Mouse (Mus musculus) lung, embryonic 16.5 days (tissue): ENCODE measurements around the gene Tbx21. TPM values are rescaled to one million over a fixed set of nuclear protein-coding genes. Genes with fewer than 3 reads are reported as not detected.

Source experiments
- ATAC-seq: fragments of 200-750 bp; cut with Nextera tagmentation; 2 replicates; pipeline ENCODE4 v1.8.0; 2017; ENCODE audit warnings: low read depth, mild to moderate bottlenecking, moderate library complexity
- H3K27ac ChIP-seq: fragments of 300-500 bp; sonication (generic); 2 replicates; pipeline ENCODE4 v1.5.1; 2014; ENCODE audit warnings: mild to moderate bottlenecking, control low read depth, low read length
- H3K27me3 ChIP-seq: fragments of 300-500 bp; sonication (generic); 2 replicates; pipeline ENCODE4 v1.6.1; 2014; ENCODE audit warnings: low read depth, low read length, mixed read lengths; ENCODE audit not compliant: control insufficient read depth, insufficient read depth
- H3K36me3 ChIP-seq: fragments of 300-500 bp; sonication (generic); 2 replicates; pipeline ENCODE4 v1.6.1; 2014; ENCODE audit warnings: low read length; ENCODE audit not compliant: control insufficient read depth, insufficient read depth
- H3K4me1 ChIP-seq: fragments of 300-500 bp; sonication (generic); replicated peaks from 2 replicates; pipeline ENCODE4 v1.6.1; 2014; ENCODE audit warnings: low read length, mixed read lengths; ENCODE audit not compliant: control insufficient read depth, insufficient read depth
- H3K4me2 ChIP-seq: fragments of 300-500 bp; sonication (generic); 2 replicates; pipeline ENCODE4 v1.6.1; 2014; ENCODE audit warnings: low read depth, low read length, control low read depth
- H3K4me3 ChIP-seq: fragments of 300-500 bp; sonication (generic); 2 replicates; pipeline ENCODE4 v1.5.1; 2014; ENCODE audit warnings: mild to moderate bottlenecking, low read length, control low read depth
- H3K9ac ChIP-seq: fragments of 300-500 bp; sonication (generic); 2 replicates; pipeline ENCODE4 v1.6.1; 2014; ENCODE audit warnings: low read length, control low read depth
- H3K9me3 ChIP-seq: fragments of 300-500 bp; sonication (generic); 2 replicates; pipeline ENCODE4 v1.6.1; 2016; ENCODE audit warnings: low read length; ENCODE audit not compliant: control insufficient read depth
- WGBS: fragments of 180-500 bp; shearing (Covaris S2); extraction: QIAGEN DNeasy Blood & Tissue Kit; methylation state at CpG from one replicate; pipeline ENCODE4 v1.1.7; 2014; 5-methylcytosine and 5-hydroxymethylcytosine counted together
- polyA plus RNA-seq: library from polyadenylated mRNA; unstranded; fragments of >200 nt; fragmentation: Nextera tagmentation; extraction: Ambion mirVana; gene quantifications from 2 replicates; pipeline ENCODE4 v1.2.1, GENCODE M21; 2015

The Tbx21 gene
- polyA plus RNA-seq, 1 experiment from 2014 or later: not detected

- Histone ChIP-seq H3K27me3 (peaks cover 13% of the 10 kb centered on the region; the same call in 1 of the 2 replicates), H3K9me3 (no peaks in the 10 kb centered on the region), H3K4me3 (peak overlapping the region; percentile 39), H3K9ac (peak overlapping the region; percentile 59), H3K27ac (no peak overlapping the region), H3K4me1 (peaks cover 6% of the 10 kb centered on the region), H3K36me3 (no peaks in the 10 kb centered on the region; the same call in 1 of the 2 replicates), H3K4me2 (peak overlapping the region; percentile 63)
- peak; percentile 12; the same call in 1 of the 2 replicates for ATAC-seq
- 42% methylated on average over 15 of the region's 15 CpGs for WGBS
These were observed 24.1 kb upstream of the Tbx21 start for GRCm38 (mm10) chr11:97139256-97139655.

DNA sequence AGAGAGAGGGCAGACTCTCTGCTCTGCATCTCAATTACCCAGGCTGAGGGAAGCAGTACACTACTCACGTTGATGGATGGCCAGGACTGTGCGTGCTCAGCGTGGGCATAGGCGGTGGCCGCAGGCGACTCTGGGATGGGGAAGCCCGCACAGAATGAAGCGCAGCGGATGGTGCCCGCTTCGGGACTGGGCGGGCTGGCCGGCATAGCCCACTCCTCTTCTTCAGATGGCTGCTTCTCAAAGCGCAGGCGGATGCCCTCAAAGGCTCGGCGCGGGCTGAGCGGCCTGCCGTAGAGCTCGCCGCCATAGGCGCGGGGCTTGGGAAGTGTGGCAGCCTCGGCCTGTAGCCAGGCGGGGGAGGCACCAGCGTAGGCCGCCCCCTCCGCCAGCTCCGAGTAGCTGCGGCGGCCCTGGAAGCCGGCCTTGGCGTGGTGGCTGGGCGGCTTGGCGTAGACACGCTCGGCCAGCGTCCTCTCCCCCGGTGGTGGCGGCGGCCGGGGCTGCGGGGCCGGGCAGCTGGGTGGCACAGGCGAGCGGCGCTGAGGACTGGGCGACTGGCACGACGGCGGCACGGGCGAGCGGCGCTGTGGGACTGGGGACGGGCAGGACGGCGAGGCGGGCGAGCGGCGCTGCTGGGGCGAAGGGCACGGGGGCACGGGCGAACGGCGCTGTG, 23.6 kb upstream of the Tbx21 start:
- Histone ChIP-seq H3K4me3 (peak overlapping the region; percentile 39), H3K4me2 (peak overlapping the region; percentile 63), H3K9ac (peak overlapping the region; percentile 59), H3K27ac (no peak overlapping the region), H3K27me3 (peaks cover 13% of the 10 kb centered on the region; the same call in 1 of the 2 replicates), H3K9me3 (no peaks in the 10 kb centered on the region), H3K36me3 (no peaks in the 10 kb centered on the region; the same call in 1 of the 2 replicates), H3K4me1 (peaks cover 6% of the 10 kb centered on the region)
- peak; percentile 62 for ATAC-seq
- WGBS: 28% methylated on average over 60 of the region's 69 CpGs

GRCm38 (mm10) chr11:97133270-97133669, 18.1 kb upstream of the Tbx21 start:
- H3K4me2 ChIP-seq: no peak overlapping the region
- H3K27me3 ChIP-seq: peaks cover 2% of the 10 kb centered on the region; the same call in 1 of the 2 replicates
- H3K9ac ChIP-seq: no peak overlapping the region
- no peaks in the 10 kb centered on the region for H3K9me3 ChIP-seq
- H3K27ac ChIP-seq: no peak overlapping the region
- no peak overlapping the region for H3K4me3 ChIP-seq
- 46% methylated on average over 5 of the region's 5 CpGs for WGBS
- H3K36me3 ChIP-seq: no peaks in the 10 kb centered on the region
- no peaks in the 10 kb centered on the region for H3K4me1 ChIP-seq
- no peak for ATAC-seq

DNA sequence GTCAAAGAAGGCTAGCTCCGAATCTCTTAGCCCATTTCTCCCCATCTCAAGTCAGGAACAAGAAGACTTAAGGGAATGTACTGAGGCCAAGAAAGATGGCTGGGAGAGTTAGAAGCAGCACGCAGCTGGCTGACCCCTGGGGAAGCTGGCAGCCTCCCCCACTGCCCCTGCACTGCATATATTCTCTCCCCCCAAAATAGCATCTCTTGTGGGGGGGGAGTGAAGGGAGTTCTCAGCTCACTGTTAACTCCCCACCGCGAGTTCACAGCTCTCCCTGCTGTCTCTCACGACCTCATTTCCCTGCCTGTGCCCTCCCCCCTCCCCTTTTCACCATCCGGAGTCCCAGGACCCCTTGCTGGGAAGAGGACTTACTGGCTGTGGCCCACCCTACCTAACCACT, 17.1 kb upstream of the Tbx21 start:
- H3K9ac ChIP-seq: no peak overlapping the region

GRCm38 (mm10) chr11:97131683-97132082, 16.6 kb upstream of the Tbx21 start:
- Histone ChIP-seq H3K4me2 (no peak overlapping the region), H3K9me3 (no peaks in the 10 kb centered on the region), H3K36me3 (no peaks in the 10 kb centered on the region), H3K27me3 (no peaks in the 10 kb centered on the region; the same call in 1 of the 2 replicates), H3K4me3 (no peak overlapping the region), H3K27ac (no peak overlapping the region), H3K4me1 (peaks cover 2% of the 10 kb centered on the region; the same call in 1 of the 2 replicates), H3K9ac (no peak overlapping the region)
- no peak for ATAC-seq
- WGBS: 74% methylated on average over 2 of the region's 2 CpGs

More for the DNA sequence above, 17.1 kb upstream of the Tbx21 start:
- no peak overlapping the region for H3K4me2 ChIP-seq
- no peaks in the 10 kb centered on the region for H3K9me3 ChIP-seq
- H3K27me3 ChIP-seq: no peaks in the 10 kb centered on the region; the same call in 1 of the 2 replicates
- no peaks in the 10 kb centered on the region for H3K36me3 ChIP-seq
- H3K27ac ChIP-seq: no peak overlapping the region
- H3K4me3 ChIP-seq: no peak overlapping the region
- no peak for ATAC-seq
- 17% methylated on average over 6 of the region's 6 CpGs for WGBS
- H3K4me1 ChIP-seq: no peaks in the 10 kb centered on the region

GRCm38 (mm10) chr11:97130318-97130717, 15.2 kb upstream of the Tbx21 start:
- Histone ChIP-seq H3K9ac (no peak overlapping the region), H3K4me2 (no peak overlapping the region), H3K9me3 (no peaks in the 10 kb centered on the region), H3K36me3 (no peaks in the 10 kb centered on the region), H3K27ac (no peak overlapping the region), H3K4me3 (no peak overlapping the region), H3K4me1 (peaks cover 4% of the 10 kb centered on the region; the same call in 1 of the 2 replicates), H3K27me3 (no peaks in the 10 kb centered on the region; the same call in 1 of the 2 replicates)
- 66% methylated on average over 7 of the region's 7 CpGs for WGBS
- no peak for ATAC-seq

GRCm38 (mm10) chr11:97128956-97129355, 13.8 kb upstream of the Tbx21 start:
- 63% methylated on average over 3 of the region's 3 CpGs for WGBS
- Histone ChIP-seq H3K4me1 (peaks cover 4% of the 10 kb centered on the region; the same call in 1 of the 2 replicates), H3K9ac (no peak overlapping the region), H3K27ac (no peak overlapping the region), H3K36me3 (no peaks in the 10 kb centered on the region), H3K4me2 (no peak overlapping the region), H3K27me3 (no peaks in the 10 kb centered on the region; the same call in 1 of the 2 replicates), H3K4me3 (no peak overlapping the region), H3K9me3 (no peaks in the 10 kb centered on the region)
- no peak for ATAC-seq

- H3K27me3 ChIP-seq: no peaks in the 10 kb centered on the region
- peak overlapping the region; percentile 37 for H3K9ac ChIP-seq
- H3K36me3 ChIP-seq: no peaks in the 10 kb centered on the region
- H3K27ac ChIP-seq: no peak overlapping the region
- peak overlapping the region; percentile 82 for H3K4me2 ChIP-seq
- H3K9me3 ChIP-seq: no peaks in the 10 kb centered on the region
- peaks cover 9% of the 10 kb centered on the region; the same call in 1 of the 2 replicates for H3K4me1 ChIP-seq
- peak overlapping the region; percentile 53 for H3K4me3 ChIP-seq
- WGBS: 22% methylated on average over 19 of the region's 19 CpGs
- ATAC-seq: no peak
These were observed 12.5 kb upstream of the Tbx21 start for GRCm38 (mm10) chr11:97127470-97128223.
